Mouse (Mus musculus) C2C12 (cell line): Measurements from ENCODE around the gene Chid1.

Experiments used
- CEBPB ChIP-seq: IDR thresholded peaks from one replicate; pipeline ENCODE4 v1.6.1; 2011; ENCODE audit warnings: low read depth, mild to moderate bottlenecking, control low read depth, moderate library complexity
- CTCF ChIP-seq: IDR thresholded peaks from one replicate; pipeline ENCODE4 v1.5.1; 2011; ENCODE audit not compliant: control insufficient read depth, insufficient read depth, insufficient read length
- MAX ChIP-seq: IDR thresholded peaks from one replicate; pipeline ENCODE4 v1.6.1; 2011; ENCODE audit warnings: mild to moderate bottlenecking, control low read depth

- TF ChIP-seq CEBPB (no peak), CTCF (no peak), MAX (no peak)
Observed at GRCm38 (mm10) chr7:141457236-141457635, 82.4 kb downstream of the Chid1 start.
